Mouse (Mus musculus) frontal cortex, postnatal 25 days (tissue): Measurements from ENCODE around the gene Cpped1.

ENCODE experiments used
- DNase-seq, 2 experiments: peaks; one replicate each; pipeline ENCODE4 v3.0.0; 2022; ENCODE audit warnings: low spot score in 2 of 2

Cpped1 gene

DNA sequence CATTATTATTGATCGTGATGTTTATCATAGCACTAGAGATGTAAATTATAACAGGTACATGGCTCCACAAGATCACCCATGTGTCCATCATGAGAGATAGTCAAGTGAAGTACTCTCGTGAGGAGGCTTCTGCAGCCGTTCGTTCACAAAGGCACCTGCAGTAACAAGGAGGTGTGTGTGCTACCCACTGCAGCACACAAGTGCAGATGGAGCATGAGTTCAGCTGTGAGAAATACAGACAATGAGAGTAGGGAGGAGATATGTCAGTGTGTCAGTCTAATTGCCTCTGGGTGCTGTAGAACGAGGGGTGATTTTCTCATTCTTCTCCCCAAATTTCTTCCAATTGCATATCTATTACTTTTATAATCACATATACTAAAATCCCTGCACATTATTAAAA, 63.9 kb downstream of the Cpped1 start:
- no peak for DNase-seq

DNA sequence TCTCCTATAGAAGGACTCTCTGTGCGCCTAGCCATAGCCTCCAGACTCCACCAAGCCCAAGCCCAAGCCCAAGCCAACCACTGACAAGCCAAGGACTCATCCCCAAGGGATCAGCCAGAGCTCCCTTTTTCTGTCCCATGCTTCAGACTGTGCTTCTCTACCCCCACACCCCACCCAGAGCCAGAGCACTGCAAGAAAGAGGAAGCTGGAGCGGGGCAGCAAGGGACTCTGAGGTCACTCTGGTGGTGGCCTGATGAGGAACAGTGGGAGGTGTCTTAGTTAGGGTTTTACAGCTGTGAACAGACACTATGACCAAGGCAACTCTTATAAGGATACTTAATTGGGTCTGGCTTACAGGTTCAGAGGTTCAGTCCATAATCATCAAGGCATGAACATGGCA, 65.8 kb downstream of the Cpped1 start:
- no peak for DNase-seq

DNA sequence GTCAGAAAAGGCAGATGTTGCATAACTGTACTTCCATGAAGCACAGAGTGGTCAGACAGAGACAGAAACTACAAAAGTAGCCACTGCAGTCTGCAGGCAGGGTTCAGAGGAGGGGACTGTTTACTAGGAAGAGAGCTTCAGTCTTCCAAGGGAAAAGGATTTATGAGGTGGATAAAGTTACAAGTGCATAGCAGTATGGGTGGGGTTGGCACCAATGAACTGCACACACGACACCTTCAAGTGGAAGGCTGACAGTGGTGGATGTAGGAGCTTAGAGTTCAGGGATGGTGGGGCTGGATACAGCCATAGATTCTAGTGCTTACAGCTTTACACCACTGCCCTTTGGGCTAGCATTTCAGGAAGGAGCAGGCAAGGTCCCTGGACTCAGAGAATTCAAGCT, 75.8 kb downstream of the Cpped1 start:
- DNase-seq, result no peak

DNA sequence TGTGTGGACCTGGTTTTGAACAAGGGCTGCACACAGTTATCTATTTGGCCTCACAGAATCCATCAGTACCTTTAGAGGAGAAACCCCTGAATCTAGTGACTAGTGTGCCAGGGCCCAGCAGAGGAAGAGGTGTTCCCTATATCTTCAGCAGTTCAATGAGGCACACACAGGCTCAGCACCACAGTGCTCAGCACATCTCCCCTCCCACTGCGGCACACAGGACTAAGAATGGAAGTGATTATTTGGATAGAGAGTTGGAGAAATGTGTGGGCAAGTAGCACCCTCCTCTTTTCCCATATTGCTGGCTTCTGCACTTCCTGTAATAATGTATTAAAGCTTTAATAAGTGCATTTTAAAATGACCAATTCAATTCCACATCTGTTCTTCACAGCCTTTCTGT, 80.4 kb downstream of the Cpped1 start:
- no peak for DNase-seq

DNA sequence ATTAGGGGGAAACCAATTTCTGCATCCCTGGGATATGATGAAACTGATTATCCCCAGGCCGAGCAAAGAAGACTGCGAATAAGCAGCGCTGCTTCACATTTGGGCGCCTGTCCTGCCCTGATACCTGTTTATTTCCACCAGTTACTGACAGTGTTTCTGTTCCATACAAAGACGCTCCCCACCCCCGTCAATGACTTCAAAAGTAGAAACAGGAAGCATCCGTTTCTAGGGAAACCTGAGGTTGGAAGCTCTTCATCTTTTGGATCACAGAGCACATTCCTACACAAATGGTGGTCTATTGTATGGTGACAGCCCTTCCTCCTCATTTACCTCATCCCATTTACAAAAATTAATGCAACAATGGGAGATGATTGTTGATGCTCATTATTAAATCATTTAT, 84.4 kb downstream of the Cpped1 start:
- no peak for DNase-seq

DNA sequence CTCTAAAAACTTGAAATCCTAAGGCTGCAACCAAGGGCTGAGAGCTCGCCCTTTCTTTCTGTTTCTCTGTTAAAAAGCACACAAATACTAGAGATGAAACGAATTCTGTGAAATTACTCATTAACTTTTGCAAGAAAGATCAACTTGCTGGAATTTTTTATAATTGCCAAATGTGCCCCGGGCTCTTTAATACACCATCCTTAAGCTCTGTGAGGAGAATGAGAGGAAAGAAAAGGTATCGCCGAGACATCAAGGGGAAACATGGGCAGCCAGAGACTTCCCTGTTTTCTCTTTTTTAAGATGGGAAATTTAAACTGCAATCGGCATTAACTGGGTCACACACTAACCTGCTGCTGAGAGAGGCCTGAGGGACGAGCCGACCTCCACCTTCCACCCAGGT, 84.9 kb downstream of the Cpped1 start:
- no peak for DNase-seq

DNA sequence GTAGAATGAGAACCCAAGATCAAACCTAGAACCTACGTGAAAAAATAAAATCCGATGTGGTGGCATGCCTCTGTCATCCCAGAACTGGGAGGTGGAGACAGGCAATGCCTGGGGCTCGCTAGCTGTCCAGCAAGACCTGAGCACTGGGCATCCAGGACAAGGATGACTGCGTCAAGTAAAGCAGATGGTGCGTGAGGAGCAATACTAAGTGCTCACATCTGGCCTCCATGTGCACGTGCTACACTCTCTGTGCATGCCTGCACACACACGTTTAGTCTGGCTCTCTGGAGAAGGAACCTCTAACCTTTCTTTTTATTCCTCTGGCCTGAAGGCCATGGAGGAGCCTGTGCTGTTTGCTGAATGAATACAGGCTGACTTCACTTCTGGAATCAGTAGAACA, 88.5 kb downstream of the Cpped1 start:
- DNase-seq, result no peak

DNA sequence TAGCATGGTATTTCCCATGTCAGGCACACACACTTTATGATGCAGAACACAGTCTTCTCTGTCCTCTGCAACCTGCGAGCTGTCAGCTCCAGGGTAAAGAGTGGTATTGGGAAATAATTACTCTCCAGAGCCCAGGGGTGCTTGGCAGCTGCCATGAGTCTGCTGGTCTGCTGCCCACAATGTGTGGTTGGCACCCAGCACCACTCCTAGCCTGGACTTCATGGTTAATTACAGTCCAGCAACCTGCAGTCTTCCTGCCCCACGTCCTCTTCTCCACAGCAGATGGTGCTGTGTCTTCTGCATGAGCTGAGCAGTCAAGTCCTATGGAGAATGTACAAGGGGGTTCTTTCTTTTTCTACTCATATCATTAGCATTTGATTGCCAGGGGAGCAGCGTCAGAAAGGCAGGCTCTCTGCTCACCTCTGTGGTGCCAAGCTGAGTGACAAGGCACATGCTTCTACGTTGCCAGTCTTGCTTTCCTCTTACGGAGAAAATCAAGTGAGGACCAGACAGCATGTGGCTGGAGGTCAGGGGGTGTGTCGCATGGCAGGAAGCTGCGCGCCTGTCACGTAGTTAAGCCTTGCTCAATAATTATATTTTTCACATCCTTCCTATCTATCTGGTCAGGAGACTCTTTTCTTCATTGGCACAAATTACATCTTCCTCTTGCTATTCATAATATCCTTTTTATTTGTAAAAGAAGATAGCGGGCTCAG, 94.2 kb downstream of the Cpped1 start:
- DNase-seq, result no peak

DNA sequence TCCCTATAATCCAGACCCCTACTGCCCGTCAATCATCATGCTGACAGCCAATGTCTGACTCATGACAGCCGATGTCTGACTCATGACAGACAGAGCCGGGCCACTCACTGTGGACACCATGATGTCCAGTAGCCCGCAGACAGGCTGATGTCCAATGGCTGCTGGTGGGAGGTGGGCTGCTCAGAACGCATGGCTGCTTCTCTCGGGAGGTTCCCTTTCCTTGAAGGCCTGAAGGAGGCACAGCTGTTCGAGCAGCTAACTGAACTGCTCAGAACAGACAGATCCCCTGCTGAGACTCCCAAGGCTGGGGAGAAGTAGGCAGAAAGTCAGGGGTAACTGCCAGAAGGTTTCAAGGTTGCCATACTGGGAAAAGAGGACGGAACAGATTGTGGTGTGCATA, 97.1 kb downstream of the Cpped1 start:
- no peak for DNase-seq

DNA sequence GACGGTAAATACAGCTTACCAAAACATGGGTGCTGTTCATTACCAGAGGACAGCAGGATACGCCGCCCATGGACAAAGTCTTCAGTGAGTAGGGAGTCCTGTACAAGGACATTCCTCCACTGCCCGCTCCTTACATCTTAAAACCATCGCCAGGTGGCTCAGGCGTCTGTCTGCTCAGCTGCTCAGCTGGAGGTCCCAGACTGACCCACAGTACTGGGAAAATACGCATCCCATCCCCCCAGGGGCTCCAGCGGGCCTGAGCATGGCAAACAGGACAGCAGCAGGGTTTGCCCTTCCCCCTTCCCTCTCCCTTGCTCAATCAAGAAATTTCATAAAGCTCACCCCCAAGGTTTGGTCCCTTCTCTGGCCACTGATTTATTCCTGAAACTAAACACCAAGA, 99.6 kb downstream of the Cpped1 start:
- DNase-seq, result no peak

DNA sequence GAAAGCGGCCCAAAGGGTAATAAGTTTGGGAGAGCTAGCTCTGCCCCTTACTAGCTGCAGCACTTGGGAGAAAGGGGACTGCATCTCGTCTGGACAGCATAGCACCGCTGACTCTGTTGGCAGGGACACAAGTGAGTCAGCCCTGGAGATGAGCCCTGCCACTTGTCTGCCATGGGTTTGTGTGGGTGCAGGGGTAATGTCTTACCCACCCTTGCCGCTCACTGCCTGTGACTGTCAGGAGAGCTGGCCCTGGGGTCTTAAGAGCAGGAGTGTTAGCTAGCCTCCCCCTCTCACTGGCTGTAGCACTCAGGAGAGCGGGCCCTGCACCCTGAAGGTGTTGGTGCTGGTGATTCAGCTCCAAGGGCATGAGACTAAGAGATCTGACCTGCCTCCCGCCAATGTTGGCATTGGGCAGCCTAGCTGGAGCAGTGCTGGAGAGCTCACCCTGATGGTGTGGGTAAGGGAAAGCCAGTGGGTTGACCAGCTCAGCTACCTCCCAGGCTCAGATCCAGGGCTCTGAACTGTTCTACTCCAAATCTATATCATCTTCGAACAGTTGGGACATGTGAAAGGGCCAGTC, 107.2 kb downstream of the Cpped1 start:
- DNase-seq, result no peak

DNA sequence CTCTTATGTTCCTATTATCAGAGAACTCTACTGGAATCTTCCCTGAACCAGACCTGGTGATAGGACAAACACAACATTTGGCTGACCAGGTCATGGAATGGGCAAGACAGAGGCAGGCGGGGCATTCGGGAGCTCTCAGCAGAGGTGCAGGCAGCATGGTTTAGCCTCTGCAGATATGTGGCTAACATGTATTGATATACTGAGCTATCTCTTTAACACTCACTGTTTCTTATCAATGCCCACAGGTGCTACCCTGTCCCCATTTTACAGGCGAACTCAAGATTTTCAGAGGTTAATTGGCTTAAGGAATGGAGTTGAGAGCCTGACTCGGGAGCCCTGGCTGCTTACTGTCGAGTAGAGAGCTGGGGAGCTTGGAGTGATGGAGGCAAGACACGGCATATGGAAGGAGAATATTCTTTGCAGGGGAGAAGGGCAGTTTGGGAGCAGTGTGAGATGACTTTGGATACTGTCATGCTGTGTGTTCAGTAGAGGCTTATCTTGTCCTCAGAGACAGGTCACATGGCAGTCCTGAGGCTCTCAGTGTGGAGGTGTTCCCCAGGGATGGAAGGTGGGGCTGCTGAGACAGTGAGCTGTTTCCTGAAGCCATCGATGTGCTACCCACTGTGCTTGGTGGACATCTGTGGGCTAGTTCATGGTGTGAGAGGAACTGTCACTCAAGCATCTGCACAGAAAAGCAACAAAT, 113.3 kb downstream of the Cpped1 start:
- DNase-seq, result no peak

DNA sequence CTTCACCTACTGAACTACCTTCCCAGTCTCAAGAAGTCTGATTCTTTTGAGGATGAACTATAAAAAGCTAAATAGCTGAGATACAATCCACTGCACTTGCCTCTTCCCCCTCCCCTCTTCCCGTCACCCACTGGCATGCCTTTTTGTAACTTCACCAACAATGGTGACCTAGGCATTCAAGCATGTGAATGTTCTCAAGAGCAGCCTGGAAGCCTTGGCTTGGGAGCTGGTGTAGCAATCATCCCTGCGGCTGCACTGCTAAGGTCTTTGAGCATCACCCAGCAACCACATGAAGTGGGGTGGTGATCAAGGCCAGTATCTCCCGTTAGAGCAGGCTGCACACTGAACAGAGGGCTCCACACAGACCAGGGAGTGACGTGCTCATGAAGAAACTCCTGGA, 114.6 kb downstream of the Cpped1 start:
- no peak for DNase-seq

DNA sequence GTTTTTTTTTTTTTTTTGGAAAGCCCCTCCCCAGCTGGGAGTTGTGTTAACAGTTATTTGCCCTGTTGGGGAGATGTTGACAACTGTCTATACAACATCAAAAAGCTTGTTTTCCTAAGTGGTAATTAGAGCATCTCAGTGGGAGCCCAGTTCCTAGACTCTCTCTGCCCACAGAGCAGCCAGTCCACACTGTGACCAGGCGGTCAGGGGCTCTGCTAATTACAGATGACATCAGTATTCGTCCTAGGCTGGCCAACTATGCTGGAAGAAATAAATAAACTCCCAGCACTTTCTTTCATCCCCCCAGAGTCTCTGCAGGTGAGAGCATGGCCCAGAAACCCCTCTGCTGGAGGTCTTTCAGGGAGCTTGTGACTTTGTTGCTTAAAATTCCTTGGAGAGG, 115.9 kb downstream of the Cpped1 start:
- no peak for DNase-seq

DNA sequence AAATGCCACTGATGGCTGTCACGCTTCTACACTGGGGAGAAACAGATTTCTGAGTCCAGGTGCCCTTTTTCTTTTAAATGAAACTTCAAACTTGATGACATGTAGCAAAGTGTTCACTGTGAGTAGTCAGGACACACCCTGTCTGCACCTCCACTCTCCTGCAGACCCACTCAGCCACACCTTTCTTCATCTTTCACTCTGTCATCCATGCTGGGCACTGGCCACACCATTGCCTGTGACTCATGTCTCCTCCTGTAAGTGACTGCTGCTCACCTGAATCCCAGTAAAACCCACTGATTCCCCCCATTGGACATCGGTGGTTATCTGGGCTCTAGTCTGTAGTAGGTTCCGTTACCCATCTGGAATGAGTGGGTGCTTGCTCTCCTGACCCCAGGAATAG, 118.8 kb downstream of the Cpped1 start:
- no peak for DNase-seq

DNA sequence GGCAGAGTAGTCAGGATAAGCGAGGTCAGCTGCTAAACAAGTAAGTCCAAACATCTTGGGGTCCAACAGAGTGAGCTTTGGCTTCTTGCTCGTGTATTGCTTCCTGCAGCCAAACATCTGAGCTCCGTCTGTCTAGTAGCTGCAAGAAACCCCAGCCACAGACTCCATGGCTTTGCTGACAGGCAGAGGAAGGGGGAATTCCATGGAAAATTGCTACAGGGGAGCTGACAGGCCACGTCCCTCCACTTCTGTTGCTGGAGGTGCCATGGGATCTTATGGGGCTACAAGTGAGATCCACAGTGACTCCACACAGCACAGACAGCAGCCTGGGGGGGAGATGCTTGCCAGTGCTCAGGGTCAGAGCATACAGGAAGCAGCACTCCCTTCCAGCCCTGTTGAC, 123.4 kb downstream of the Cpped1 start:
- no peak for DNase-seq

DNA sequence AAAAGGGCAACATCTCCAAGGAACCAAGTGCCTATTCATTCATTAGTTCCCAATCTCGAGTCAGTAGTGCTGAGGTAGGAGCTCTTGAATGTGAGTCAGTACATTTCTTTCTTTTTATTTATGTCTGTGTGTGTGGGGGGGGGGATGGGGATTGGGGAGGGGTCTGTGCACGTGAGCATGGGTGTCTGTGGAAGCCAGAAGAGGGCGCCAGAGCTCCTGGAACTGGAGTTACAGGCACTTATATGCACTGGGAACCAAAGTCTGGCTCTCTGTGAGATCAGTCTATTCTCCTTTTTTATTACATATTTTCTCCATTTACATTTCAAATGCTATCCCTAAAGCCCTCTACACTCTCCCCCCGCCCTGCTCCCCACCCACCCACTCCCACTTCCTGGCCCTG, 124.9 kb downstream of the Cpped1 start:
- no peak for DNase-seq

DNA sequence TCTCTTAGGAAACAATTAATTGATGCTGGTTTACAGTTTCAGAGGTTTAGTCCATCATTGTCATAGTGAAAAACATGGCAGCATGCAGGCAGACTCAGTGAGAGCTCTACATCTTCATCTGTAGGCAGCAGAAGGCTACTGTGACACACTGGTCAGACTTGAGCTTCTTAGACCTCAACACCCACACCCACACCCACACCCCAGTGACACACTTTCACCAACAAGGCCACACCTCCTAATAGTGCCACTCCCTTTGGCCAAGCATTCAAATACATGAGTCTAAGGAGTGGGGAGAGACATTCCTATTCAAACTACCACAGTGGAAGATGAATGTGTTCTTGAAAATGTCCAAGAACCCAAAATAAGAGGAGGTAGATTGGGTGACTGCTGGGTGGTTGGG, 125.9 kb downstream of the Cpped1 start:
- no peak for DNase-seq

DNA sequence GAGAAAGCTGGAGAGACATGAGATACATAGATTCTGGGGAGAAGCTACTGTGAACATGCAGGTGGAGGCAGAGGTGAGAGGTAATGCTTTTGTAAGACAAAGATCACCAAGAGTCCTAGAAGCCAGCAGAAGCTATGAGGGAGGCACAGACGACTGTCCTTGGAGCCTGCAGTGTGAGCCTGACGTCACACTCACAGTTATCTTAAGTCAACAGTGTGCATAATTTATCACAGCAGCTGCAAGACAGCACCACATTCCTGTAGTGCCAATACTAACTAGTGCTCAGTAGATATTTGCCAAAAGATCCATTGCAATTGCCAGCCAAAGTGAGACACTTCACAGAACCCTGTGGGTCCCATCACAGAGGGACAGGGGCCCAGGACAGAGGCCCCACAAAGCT, 127.2 kb downstream of the Cpped1 start:
- DNase-seq, result no peak

DNA sequence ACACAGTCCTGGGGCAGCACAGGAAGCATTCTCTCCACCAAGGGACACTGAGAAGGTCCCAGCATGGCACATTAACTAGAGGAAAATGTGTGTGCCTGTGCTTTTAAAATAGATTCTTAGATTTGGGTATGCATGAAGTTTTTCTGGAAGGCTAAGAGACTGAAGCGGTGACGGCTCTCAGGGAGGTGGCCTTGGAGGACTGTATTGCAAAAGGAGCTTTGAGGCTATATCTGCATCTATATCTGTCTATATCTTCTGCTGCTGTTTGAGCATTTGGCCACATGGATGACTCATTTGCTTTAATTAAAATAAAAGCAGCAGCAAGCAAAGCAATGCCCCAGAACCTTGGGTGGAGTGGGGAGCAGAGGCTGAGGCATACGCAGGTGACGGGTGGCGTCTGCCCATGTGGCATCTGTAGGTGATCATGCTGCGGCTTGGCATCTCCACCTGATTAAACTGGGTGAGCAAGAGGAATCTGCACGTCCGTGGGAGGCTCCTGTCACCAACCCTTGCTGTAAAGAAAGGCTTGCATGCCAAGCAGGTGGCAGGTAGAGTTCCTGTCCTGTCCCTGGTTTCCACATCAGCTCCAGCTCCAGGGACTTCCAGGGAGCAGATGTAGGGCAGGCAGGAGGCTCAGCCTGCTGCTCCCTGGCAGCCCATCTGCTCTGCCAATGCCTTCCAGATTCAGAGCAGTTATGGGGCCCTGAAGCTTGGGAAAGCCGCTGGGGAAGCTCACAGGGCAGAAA, 130.4 kb downstream of the Cpped1 start:
- peak in 1 of 2 experiments; percentile 16 for DNase-seq

DNA sequence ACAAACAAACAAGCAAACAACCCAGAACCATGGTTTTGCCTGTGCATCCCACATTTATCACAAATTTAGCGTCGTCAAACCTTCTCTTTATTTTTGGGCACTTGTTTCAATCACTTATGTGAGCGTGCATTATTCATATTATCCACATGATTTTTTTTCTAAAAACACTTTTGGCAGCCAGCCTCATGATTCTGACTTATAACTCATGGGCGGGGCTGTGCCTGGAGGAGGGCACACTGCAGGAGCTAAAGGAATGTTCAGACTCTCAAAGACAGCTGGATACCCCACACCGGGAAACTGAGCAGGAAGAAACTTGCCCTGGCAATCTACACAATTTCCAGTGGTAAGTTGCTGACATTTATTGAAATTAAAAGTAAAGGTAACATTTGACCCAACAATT, 131.1 kb downstream of the Cpped1 start:
- DNase-seq, result no peak

DNA sequence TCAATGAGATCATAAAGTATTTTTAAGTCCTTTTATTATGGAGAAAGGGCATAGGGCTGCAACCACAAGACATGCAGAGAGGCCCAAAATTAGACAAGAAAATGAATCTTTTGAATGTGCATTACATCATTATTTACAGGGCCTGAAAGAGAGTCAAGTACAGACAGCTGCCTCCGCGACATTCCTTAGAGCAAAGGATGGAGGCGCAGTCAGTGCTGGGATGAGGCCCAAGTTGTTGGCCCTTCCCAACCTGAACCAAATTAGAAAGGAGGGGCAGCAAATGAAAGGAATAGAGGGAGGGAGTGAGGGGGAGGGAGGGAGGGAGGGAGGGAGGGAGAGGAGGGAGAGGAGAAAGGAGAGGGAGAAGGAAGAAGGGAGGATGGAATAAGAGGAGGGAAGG, 132.7 kb downstream of the Cpped1 start:
- no peak for DNase-seq

DNA sequence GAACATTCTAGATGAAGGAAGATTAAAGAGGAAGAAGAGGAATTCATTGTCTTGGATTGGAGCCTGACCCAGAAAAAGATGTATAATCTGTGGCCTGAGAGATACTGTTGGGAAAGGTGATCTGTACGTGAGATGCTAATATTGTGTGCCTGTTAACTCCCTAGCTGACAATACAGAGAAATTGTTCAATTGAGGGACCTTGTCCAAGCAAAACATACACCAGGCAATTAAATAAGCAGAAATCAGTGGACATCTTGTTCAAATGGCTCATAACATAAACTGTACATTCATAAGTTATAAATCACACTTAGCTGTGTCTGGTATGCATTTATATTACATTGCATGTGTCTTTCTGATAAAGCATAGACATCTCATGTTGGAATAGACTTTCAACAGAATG, 134.9 kb downstream of the Cpped1 start:
- no peak for DNase-seq
